Mouse (Mus musculus): Measurements from ENCODE around the gene C1qtnf2.

Gene C1qtnf2

GRCm38 (mm10) chr11:43528683-43529499 is 54.8 kb downstream of the C1qtnf2 start, which contains the start of gene Ccnjl:
Gene Ccnjl, plus strand, starts transcription at chr11:43528784.
- DNase-seq (ENCODE audit: extremely low read depth, low read depth, low spot score) = no peak

- DNase-seq (ENCODE audit: extremely low read depth, low read depth, low spot score) = no peak
These were observed 56.0 kb downstream of the C1qtnf2 start for GRCm38 (mm10) chr11:43530043-43530442.

- DNase-seq (ENCODE audit: extremely low read depth, low read depth, low spot score) = no peak
These were observed 57.5 kb downstream of the C1qtnf2 start for GRCm38 (mm10) chr11:43531619-43532018.

- DNase-seq (ENCODE audit: extremely low read depth, low read depth, low spot score) = no peak
These were observed 63.0 kb downstream of the C1qtnf2 start for GRCm38 (mm10) chr11:43537074-43537473.

GRCm38 (mm10) chr11:43539863-43540262 is 65.8 kb downstream of the C1qtnf2 start:
- DNase-seq (ENCODE audit: extremely low read depth, low read depth, low spot score) = no peak
